Mouse (Mus musculus): ENCODE results near the gene Mri1.

DNA sequence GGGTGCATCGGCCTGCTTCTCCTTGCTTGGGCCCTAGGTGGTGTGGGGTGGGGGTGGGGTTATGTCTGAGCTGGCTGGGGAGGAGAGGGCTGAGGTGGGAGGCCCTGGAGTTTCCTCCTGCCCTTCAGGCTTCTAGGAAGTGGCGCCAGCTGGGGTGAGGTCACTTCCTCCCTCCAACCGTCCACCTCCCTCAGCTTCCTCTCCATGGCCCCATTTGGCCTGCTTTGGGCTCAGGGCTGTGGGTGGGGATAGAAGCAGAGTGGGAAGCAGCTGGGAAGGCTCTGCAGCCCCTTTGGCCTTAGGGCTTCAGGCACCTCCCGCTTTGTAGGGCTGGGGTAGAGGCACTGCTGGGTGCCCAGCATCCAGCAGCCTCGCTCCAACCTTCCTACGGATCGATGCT is 49.3 kb downstream of the Mri1 start:
- TF ChIP-seq CTCF (IDR thresholded peaks at IDR 0.05; ENCODE audit: low read depth, low read length) (no peak), GATA1 (IDR thresholded peaks at IDR 0.05; ENCODE audit: borderline replicate concordance, low read length) (no peak), GATA2 (IDR thresholded peaks at IDR 0.05; ENCODE audit: borderline replicate concordance, low read depth, low read length) (no peak), TAL1 (conservative IDR thresholded peaks at IDR 0.05; ENCODE audit: low read depth, low read length) (no peak), POLR2AphosphoS5 (IDR thresholded peaks at IDR 0.05; ENCODE audit: insufficient replicate concordance, low read depth, low read length) (no peak)

Data from G1E (cell line).